Mouse (Mus musculus) brown adipose tissue, adult 24 weeks (tissue): ENCODE measurements at regions not wholly inside any gene's neighbourhood (a gene's known extent, or its start where the extent isn't known, plus 50 kb on each side); places are given as distances from the start of the nearest gene placed in this dataset.

Source experiments
- H3K27ac ChIP-seq: fragments of 200-500 bp; replicated peaks from 2 replicates; pipeline ENCODE4 v1.5.1; 2012; ENCODE audit warnings: low read depth, mild to moderate bottlenecking, low read length
- H3K4me1 ChIP-seq: fragments of 200-500 bp; 2 replicates; pipeline ENCODE4 v1.6.1; 2012; ENCODE audit warnings: low read length, mixed read lengths; ENCODE audit not compliant: control insufficient read depth, insufficient read depth, insufficient read length
- H3K4me3 ChIP-seq: fragments of 200-500 bp; 2 replicates; pipeline ENCODE4 v1.5.1; 2012; ENCODE audit warnings: low read depth, mild to moderate bottlenecking, low read length, moderate library complexity; ENCODE audit not compliant: insufficient read depth

DNA sequence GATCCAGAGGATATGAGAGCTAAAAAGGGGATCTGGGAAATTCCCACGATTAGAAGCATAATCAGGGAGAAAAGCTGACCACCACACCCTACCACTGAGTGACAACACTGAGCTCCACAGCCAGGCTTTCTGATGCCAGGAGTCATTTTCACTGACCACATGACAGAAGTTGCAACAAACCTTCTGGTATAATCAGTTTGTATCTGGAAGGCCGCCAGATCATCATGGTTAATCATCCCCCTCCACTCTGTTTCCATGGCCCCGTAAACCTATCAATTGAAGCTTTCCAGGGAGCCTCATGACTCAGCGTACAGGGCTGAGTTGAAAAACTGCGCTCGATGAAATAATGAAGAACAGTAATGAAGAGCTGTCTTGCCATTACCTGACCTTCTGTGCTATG, 316.9 kb downstream of the H2al1j start:
- no peak overlapping the region for H3K4me3 ChIP-seq
- H3K27ac ChIP-seq, result no peak overlapping the region
- no peaks in the 10 kb centered on the region for H3K4me1 ChIP-seq

DNA sequence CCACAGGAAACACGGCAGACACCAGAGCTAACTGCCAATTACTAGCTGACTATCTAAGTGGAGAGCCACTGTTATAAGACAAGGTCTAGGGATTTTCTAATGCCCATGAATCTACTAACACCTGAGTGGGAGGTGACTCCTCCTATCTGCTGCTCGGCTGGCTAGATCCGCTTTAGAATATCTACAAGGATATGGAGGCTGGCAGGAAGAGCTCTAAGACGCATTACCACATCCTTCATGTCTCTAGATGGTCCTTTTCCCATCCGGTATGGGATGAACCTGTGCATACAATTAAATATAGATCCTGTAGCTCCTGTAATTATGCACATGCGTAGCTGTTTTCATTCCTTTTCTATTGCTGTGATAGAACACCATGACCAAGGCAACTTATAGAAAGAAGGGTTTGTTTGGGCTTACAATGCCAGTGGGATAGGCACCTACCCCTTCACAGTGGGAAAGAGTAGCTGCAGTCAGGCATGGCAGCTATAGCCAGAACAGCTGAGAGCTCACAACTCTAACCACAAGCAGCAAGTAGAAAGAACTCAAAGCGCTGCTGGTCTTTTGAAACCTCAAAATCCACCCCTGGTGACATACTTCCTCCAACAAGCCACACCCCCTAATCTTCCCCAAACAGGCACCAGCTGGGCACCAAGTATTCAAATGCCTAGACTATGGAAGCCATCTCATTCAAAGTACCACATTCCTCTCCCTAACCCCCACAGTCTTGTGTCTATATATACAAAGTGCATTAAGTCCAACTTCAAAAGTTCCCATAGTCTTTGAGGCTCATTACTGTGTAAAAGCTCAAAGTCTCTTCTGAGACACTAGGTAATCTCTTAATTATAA, 319.3 kb downstream of the H2al1j start:
- Histone ChIP-seq H3K4me3 (no peak overlapping the region), H3K4me1 (no peaks in the 10 kb centered on the region), H3K27ac (no peak overlapping the region)

DNA sequence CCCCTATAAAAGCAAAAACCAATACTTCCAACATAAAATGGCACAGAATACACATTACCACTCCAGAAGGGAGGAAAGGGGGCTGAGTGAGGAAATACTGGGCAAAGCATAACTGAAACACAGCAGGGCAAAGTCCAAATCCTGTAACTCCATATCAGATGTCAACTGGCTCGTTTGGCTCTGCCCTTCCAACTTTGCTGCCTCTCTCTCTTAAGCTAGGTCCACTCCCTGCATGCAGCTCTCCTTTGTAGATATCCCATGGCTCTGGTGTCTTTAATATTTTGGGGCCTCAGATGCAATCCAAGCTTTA, 319.9 kb downstream of the H2al1j start:
- H3K27ac ChIP-seq, result no peak overlapping the region

DNA sequence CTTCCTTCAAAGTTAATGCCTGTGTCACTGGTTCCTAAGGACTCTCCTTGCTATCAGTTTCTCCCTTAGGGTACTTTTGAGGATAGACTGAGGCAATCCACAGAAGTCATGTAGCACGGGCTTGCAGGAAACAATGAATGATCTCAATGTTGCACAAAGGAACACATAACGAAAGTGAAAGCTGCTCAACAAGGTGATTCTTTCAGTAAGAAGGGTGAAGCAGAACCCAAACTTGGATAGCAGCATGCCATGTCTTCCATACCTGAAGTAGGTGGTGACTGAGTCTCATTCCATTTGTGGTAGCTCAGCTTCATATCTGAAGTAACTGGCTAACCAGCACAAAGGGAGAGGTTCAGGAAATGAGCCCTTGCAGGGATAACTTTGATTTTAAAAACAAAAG, 325.7 kb downstream of the H2al1j start:
- H3K4me1 ChIP-seq, result no peaks in the 10 kb centered on the region
- H3K4me3 ChIP-seq, result no peak overlapping the region
- no peak overlapping the region for H3K27ac ChIP-seq

More for the DNA sequence above, 319.9 kb downstream of the H2al1j start:
- no peak overlapping the region for H3K4me3 ChIP-seq
- no peaks in the 10 kb centered on the region for H3K4me1 ChIP-seq

DNA sequence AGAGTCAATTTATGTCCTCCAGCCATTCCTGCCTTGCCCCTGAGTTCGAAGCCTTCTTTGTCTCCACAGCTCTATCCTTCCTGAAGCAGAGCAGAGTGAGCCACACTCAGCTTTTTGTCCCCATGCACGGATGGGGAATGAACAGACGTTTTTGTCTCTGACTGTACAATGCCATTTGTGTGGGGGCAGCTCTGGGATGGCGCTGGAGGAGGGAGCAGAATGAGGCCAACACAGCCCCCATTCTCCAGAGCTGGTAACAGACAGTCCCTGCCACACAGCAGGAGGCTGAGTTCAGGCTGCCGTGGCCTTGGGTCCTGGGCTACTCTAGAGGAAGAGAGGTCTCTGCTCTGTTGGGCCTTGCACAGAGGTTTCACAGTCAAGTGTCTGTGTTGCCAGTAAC, 327.4 kb downstream of the H2al1j start:
- Histone ChIP-seq H3K4me1 (no peaks in the 10 kb centered on the region), H3K4me3 (no peak overlapping the region)

DNA sequence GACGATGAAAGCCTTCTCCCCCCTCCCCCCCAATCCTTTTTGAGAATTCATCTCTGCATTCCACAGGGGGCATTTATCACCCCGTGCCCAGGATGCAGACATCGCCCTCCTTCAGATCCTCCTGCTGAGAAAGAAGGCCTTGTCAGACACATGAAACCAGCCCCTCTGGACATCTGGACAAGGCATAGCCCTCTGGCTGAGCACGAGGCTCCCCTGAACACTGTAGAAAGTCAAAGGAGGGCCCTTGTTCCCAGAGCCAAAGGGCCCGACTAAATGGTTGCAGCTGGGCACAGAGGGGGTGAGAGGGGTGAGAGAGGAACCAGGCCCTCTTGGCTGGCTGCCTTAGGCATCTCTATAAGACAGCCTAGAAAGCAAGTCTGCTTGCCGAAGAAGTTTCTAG, 327.8 kb downstream of the H2al1j start:
- Histone ChIP-seq H3K4me1 (no peaks in the 10 kb centered on the region), H3K4me3 (no peak overlapping the region), H3K27ac (no peak overlapping the region)

More for the DNA sequence above, 327.4 kb downstream of the H2al1j start:
- H3K27ac ChIP-seq, result no peak overlapping the region

DNA sequence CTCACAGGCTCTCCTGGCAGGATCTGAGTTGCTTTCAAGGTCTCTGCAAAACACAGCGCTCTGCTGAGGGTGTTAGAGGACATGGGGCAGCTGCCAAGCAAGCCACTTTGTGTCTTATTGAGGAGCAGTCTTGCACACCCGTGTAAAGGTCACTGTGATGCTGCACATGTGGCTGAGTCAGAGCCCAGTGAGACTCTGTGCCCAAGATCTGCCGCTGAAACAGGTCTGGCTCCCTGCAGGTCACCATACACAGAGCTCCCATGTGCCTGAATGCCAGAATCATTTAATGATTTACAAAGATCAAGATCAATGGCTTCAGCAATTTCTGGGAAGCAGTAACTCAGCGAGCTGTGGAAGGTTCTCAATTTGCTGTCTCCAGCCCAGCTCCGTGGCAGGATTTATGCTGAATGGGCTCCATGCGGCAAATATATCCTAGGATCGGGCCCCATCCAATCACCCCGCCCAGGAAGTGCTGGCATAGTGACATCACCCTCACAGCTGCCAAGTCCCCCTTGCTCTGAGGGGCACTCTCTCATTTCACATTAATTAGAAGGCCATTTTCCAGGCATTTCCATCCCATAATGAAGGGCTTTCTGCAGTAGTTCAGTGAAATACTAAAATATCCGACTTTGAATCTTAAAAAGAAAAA, 330.1 kb downstream of the H2al1j start:
- Histone ChIP-seq H3K27ac (no peak overlapping the region), H3K4me3 (no peak overlapping the region), H3K4me1 (no peaks in the 10 kb centered on the region)

DNA sequence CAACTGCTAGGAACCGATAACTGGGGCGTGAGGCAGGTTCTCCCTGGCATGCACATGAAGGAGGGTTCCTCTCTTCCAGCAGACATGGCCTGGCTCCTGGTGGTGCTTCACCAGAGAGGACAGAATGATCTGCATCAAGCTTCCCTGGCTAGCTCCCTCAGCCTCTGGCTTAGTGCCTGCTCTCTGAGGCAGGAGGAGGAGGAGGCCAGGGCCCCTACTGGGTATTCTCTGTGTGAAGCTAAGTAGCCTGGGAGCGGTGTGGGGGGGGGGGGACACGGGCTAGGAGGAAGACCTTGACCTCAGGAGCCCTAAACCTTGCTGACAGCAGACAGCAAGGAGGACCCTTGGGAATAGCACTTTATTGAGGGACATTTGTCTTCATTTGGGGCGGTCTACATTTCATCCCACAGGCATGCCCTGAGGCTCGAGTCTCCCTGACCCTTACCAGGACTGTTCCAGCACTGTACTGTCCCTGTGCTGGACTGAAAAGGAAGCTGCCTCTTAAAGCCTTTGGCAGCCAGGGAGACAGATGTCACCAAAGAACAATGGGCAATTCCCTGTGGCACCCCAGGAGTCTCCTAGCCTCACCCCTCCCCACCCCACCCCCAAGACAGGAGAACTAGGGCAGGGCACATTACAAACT, 335.7 kb downstream of the H2al1j start:
- Histone ChIP-seq H3K4me1 (peaks cover 2% of the 10 kb centered on the region), H3K4me3 (no peak overlapping the region), H3K27ac (no peak overlapping the region)

DNA sequence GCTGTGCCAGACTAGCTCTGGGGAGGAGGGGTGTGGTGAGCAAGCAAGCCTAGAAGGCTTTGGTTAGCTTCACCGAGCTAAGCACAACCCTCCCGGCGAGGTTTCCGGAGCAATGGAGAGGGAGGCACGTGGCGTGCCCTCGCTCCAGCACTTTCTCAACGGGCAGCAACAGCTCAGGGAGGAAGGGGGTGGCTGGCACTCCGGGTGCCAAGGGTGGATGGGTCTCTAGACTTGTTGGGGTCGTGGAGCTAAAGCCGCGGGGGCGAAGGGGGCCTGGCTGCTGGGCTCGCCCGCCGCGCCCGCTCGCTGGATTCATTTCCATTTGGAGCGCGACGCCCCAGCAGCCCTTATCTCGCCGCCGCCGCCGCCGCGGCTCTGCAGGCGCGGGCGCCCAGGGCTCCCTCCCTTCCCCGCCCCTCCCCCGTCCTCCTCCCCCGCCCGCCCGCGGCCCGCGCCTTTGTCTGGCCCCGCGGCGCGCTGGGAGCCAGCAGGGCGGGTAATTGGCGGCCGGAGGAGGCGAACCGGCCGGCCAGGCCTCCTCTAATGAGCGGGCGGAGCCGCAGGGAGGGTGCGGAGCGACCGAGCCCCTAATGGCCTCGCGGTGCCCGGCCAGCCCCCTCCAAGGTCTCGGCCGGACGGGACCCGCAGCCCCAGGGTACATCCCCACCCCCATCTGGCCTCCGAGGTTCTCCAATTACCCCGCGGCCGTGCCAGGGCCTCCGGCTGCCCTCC, 336.9 kb downstream of the H2al1j start:
- Histone ChIP-seq H3K4me1 (peaks cover 2% of the 10 kb centered on the region), H3K27ac (peak overlapping the region; percentile 68), H3K4me3 (peak overlapping the region; percentile 66)

DNA sequence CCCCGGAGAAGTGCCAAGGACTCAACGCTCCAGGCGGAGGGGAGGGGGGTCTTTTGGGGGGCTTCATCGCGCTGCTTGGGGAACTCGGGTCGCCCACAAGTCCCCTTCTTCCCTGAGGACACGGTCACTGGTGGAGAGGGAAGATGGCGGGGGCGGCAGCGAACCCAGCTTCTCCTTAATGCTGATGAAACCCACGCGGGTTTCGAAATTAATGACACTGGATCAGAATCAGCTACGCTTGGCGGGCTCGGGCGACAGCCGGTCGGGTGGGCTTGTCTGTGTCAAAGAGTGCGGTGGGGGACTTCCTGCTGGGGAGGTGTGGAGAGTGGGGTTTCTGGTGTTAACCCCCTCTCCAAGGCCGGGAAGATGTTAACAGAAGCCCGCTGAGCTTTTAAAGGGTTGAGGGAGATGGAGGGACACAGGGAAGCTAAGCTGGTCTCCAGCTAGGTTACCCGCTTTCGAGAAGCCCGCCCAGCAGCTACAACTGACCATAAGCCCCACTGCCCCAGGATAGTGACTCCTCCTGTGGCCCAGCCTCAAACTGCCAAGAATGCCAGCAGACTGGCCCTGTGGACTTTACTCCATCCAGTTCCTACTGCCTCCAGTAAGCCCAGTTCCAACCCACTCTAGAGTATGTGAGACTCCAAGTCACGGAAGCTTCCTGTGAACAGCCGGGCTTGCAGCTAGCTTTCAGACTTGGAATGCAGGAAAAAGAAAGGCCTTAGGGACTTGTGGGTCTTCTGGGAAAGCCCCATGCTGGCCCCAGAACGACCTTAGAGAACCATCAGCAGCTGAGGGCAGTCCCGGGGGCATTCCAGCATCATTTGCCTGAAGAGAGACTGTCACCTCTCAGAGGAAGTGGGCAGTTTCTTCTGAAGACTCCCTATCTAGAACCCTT, 337.7 kb downstream of the H2al1j start:
- Histone ChIP-seq H3K4me1 (peaks cover 2% of the 10 kb centered on the region), H3K4me3 (peak overlapping the region; percentile 66), H3K27ac (peak overlapping the region; percentile 54)

DNA sequence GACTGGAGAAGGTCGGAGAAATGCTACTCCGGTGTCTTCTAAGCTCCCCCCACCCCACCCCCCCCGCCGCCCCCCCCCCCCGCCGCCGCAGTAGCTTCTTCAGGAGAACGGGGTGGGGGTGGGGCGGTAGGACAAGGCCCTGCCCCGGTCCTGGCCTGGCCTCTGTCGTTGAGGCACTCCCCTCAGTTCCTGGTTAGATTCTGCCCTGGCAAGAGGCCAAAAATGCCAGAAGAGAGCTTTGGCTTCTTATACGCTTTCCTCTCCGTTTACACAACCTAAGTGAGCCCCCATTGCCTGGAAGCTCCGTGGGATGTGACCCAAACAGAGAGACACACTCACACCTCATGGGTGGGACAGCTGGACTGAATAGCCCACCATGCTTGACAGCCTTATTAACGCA, 338.9 kb downstream of the H2al1j start:
- no peak overlapping the region for H3K27ac ChIP-seq

DNA sequence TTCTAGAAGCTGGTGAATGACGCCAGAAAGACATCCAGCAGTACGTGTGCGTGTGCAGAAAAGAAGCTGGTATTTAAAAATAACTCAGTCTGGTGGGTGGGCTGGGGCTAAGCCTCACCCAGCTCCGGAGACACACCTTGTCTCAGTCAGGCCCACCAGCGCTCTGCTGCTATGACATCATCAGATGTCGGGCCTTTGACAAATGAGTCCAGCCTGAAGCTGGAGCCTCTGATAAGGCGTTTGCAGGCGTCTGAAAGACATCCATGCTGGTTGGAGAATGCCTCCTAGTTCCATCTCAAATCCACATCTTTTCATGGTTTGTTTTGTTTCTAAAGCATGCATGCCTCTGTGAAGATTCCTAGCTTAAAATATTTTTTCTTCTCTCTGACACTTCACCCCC, 344.2 kb downstream of the H2al1j start:
- no peak overlapping the region for H3K4me3 ChIP-seq
- H3K27ac ChIP-seq, result no peak overlapping the region
- no peaks in the 10 kb centered on the region for H3K4me1 ChIP-seq

More for the DNA sequence above, 338.9 kb downstream of the H2al1j start:
- Histone ChIP-seq H3K4me1 (peaks cover 2% of the 10 kb centered on the region), H3K4me3 (no peak overlapping the region)

DNA sequence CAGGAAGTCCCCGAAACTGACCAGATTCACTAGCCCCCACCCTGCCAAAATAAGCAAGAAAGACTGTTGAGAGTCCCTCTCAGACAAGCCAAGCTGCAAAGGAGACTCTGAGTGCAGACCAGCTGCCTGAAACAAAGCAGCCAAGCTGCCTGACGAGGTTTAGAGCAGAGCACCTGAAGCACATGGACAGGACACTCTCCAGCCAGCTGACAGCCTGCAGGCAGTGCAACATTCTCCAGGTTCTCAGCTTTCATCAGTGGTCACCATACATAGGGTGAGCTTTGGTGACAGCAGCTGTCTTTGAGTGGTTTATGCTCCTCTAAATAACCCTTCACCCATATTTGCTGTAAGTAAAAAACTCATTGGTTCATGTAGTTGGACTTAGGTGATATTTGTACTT, 350.5 kb downstream of the H2al1j start:
- Histone ChIP-seq H3K4me1 (no peaks in the 10 kb centered on the region), H3K4me3 (no peak overlapping the region), H3K27ac (no peak overlapping the region)

DNA sequence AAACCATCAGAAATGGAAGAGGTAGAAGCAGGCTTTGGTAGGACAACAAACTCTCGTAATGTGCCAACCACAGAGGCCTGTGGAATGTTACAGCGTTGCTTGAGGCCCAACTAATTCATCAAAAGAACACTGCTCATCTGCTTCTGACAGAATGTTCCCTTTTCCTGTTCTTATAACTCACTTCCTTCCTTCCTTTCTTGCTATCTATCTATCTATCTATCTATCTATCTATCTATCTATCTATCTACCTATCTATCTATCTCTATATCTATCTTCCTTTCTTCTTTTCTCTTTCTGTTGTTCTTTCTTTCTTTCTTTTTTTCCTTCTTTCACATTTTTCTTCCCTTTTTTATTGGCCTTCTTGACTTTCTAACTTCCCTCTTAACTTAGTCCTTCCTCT, 353.7 kb downstream of the H2al1j start:
- no peak overlapping the region for H3K27ac ChIP-seq
- no peaks in the 10 kb centered on the region for H3K4me1 ChIP-seq
- no peak overlapping the region for H3K4me3 ChIP-seq
